Mouse (Mus musculus): ENCODE measurements around the gene Pid1. TPM values are rescaled to one million over a fixed set of nuclear protein-coding genes. Genes with fewer than 3 reads are reported as not detected.

The Pid1 gene
- polyA plus RNA-seq, 1 experiment from 2014 or later: 143 TPM

GRCm38 (mm10) chr1:84285620-84286019 lies 78.4 kb downstream of the Pid1 start:
- WGBS: 85% methylated on average over 7 of the region's 7 CpGs
- no peaks in the 10 kb centered on the region for H3K9me3 ChIP-seq
- no peak overlapping the region for H3K4me2 ChIP-seq
- peaks cover 53% of the 10 kb centered on the region for H3K4me1 ChIP-seq (replicated peaks)
- no peak overlapping the region for H3K9ac ChIP-seq
- no peak overlapping the region for H3K4me3 ChIP-seq
- no peaks in the 10 kb centered on the region for H3K36me3 ChIP-seq
- ATAC-seq (ENCODE audit: low read depth): no peak
- no peak overlapping the region for H3K27ac ChIP-seq (replicated peaks)
- 0 out of 2 replicates have a peak, but pooled peaks cover 6% of the 10 kb centered on the region for H3K27me3 ChIP-seq

- H3K9ac ChIP-seq: peak overlapping the region; percentile 87
- 2% methylated on average over 43 of the region's 53 CpGs for WGBS
- 0 out of 2 replicates have a peak, but pooled peaks cover 6% of the 10 kb centered on the region for H3K27me3 ChIP-seq
- peak overlapping the region; percentile 78 for H3K27ac ChIP-seq (replicated peaks)
- peaks cover 62% of the 10 kb centered on the region for H3K4me1 ChIP-seq (replicated peaks)
- H3K9me3 ChIP-seq: no peaks in the 10 kb centered on the region
- peak; percentile 93 for ATAC-seq (ENCODE audit: low read depth)
- peak overlapping the region; percentile 71 for H3K4me3 ChIP-seq
- peak overlapping the region; percentile 61 for H3K4me2 ChIP-seq
- no peaks in the 10 kb centered on the region for H3K36me3 ChIP-seq
These were observed 79.5 kb downstream of the Pid1 start for GRCm38 (mm10) chr1:84284293-84285068.

GRCm38 (mm10) chr1:84283119-84283518 lies 80.9 kb downstream of the Pid1 start:
- Histone ChIP-seq H3K4me3 (peak overlapping the region; percentile 71), H3K27ac (replicated peaks) (peak overlapping the region; percentile 78; the same call in 1 of the 2 replicates), H3K27me3 (0 out of 2 replicates have a peak, but pooled peaks cover 6% of the 10 kb centered on the region), H3K9me3 (no peaks in the 10 kb centered on the region), H3K36me3 (no peaks in the 10 kb centered on the region), H3K9ac (peak overlapping the region; percentile 87), H3K4me1 (replicated peaks) (peaks cover 71% of the 10 kb centered on the region), H3K4me2 (peak overlapping the region; percentile 61)
- 7% methylated on average over 2 of the region's 2 CpGs for WGBS
- no peak for ATAC-seq (ENCODE audit: low read depth)

- no peak overlapping the region for H3K9ac ChIP-seq
- peaks cover 54% of the 10 kb centered on the region for H3K4me1 ChIP-seq (replicated peaks)
- ATAC-seq (ENCODE audit: low read depth): no peak
- H3K4me2 ChIP-seq: peak overlapping the region; percentile 61
- H3K4me3 ChIP-seq: no peak overlapping the region
- 0 out of 2 replicates have a peak, but pooled peaks cover under 1% of the 10 kb centered on the region for H3K27me3 ChIP-seq
- WGBS: 83% methylated on average over 3 of the region's 3 CpGs
- no peaks in the 10 kb centered on the region for H3K9me3 ChIP-seq
- no peaks in the 10 kb centered on the region for H3K36me3 ChIP-seq
- H3K27ac ChIP-seq (replicated peaks): no peak overlapping the region
These were observed 83.8 kb downstream of the Pid1 start for GRCm38 (mm10) chr1:84280171-84280570.

GRCm38 (mm10) chr1:84278359-84279255 lies 85.4 kb downstream of the Pid1 start:
- no peak overlapping the region for H3K4me2 ChIP-seq
- no peaks in the 10 kb centered on the region for H3K36me3 ChIP-seq
- no peak overlapping the region for H3K27ac ChIP-seq (replicated peaks)
- no peak overlapping the region for H3K4me3 ChIP-seq
- H3K9me3 ChIP-seq: no peaks in the 10 kb centered on the region
- no peak for ATAC-seq (ENCODE audit: low read depth)
- 86% methylated on average over 7 of the region's 7 CpGs for WGBS
- H3K9ac ChIP-seq: no peak overlapping the region
- H3K27me3 ChIP-seq: no peaks in the 10 kb centered on the region
- H3K4me1 ChIP-seq (replicated peaks): peaks cover 47% of the 10 kb centered on the region

GRCm38 (mm10) chr1:84272951-84273350 lies 91.0 kb downstream of the Pid1 start:
- Histone ChIP-seq H3K27me3 (no peaks in the 10 kb centered on the region), H3K9ac (no peak overlapping the region), H3K36me3 (no peaks in the 10 kb centered on the region), H3K9me3 (no peaks in the 10 kb centered on the region), H3K4me1 (replicated peaks) (no peaks in the 10 kb centered on the region), H3K27ac (replicated peaks) (no peak overlapping the region), H3K4me2 (no peak overlapping the region), H3K4me3 (no peak overlapping the region)
- WGBS: 77% methylated on average over 4 of the region's 4 CpGs
- ATAC-seq (ENCODE audit: low read depth): no peak

GRCm38 (mm10) chr1:84271712-84272200 lies 92.2 kb downstream of the Pid1 start:
- H3K4me2 ChIP-seq: no peak overlapping the region

GRCm38 (mm10) chr1:84257656-84258055 lies 106.3 kb downstream of the Pid1 start:
- H3K27me3 ChIP-seq: no peaks in the 10 kb centered on the region
- H3K27ac ChIP-seq (replicated peaks): no peak overlapping the region
- H3K9ac ChIP-seq: no peak overlapping the region
- H3K36me3 ChIP-seq: no peaks in the 10 kb centered on the region
- no peak overlapping the region for H3K4me2 ChIP-seq
- H3K4me3 ChIP-seq: no peak overlapping the region
- H3K4me1 ChIP-seq (replicated peaks): peaks cover 22% of the 10 kb centered on the region
- ATAC-seq (ENCODE audit: low read depth): no peak
- H3K9me3 ChIP-seq: no peaks in the 10 kb centered on the region
- 95% methylated on average over 2 of the region's 2 CpGs for WGBS

More at GRCm38 (mm10) chr1:84271712-84272200, 92.2 kb downstream of the Pid1 start:
- WGBS: 78% methylated on average over 2 of the region's 2 CpGs
- H3K4me1 ChIP-seq (replicated peaks): no peaks in the 10 kb centered on the region
- no peaks in the 10 kb centered on the region for H3K27me3 ChIP-seq
- no peaks in the 10 kb centered on the region for H3K36me3 ChIP-seq
- H3K9ac ChIP-seq: no peak overlapping the region
- H3K4me3 ChIP-seq: no peak overlapping the region
- no peaks in the 10 kb centered on the region for H3K9me3 ChIP-seq
- H3K27ac ChIP-seq (replicated peaks): no peak overlapping the region
- no peak for ATAC-seq (ENCODE audit: low read depth)

- Histone ChIP-seq H3K36me3 (no peaks in the 10 kb centered on the region), H3K4me2 (no peak overlapping the region), H3K4me1 (replicated peaks) (peaks cover 22% of the 10 kb centered on the region), H3K27me3 (no peaks in the 10 kb centered on the region), H3K9me3 (no peaks in the 10 kb centered on the region), H3K9ac (no peak overlapping the region), H3K4me3 (no peak overlapping the region), H3K27ac (replicated peaks) (no peak overlapping the region)
- ATAC-seq (ENCODE audit: low read depth): no peak
- WGBS: 74% methylated on average over 5 of the region's 5 CpGs
These were observed 109.6 kb downstream of the Pid1 start for GRCm38 (mm10) chr1:84254361-84254760.

- Histone ChIP-seq H3K9me3 (no peaks in the 10 kb centered on the region), H3K4me1 (replicated peaks) (peaks cover 22% of the 10 kb centered on the region), H3K27me3 (no peaks in the 10 kb centered on the region), H3K4me3 (no peak overlapping the region), H3K9ac (no peak overlapping the region), H3K4me2 (no peak overlapping the region), H3K27ac (replicated peaks) (no peak overlapping the region), H3K36me3 (no peaks in the 10 kb centered on the region)
- ATAC-seq (ENCODE audit: low read depth): no peak
- WGBS: 20% methylated on average over 3 of the region's 3 CpGs
These were observed 110.1 kb downstream of the Pid1 start for GRCm38 (mm10) chr1:84253838-84254237.

GRCm38 (mm10) chr1:84251205-84251604 lies 112.8 kb downstream of the Pid1 start:
- no peak overlapping the region for H3K4me3 ChIP-seq
- no peak overlapping the region for H3K27ac ChIP-seq (replicated peaks)
- H3K9me3 ChIP-seq: no peaks in the 10 kb centered on the region
- no peak for ATAC-seq (ENCODE audit: low read depth)
- no peaks in the 10 kb centered on the region for H3K36me3 ChIP-seq
- no peaks in the 10 kb centered on the region for H3K27me3 ChIP-seq
- WGBS: 54% methylated on average over 1 of the region's 1 CpGs
- no peak overlapping the region for H3K9ac ChIP-seq
- no peak overlapping the region for H3K4me2 ChIP-seq
- H3K4me1 ChIP-seq (replicated peaks): peaks cover 22% of the 10 kb centered on the region

GRCm38 (mm10) chr1:84250770-84251169 lies 113.2 kb downstream of the Pid1 start:
- 85% methylated on average over 1 of the region's 1 CpGs for WGBS
- no peak overlapping the region for H3K4me3 ChIP-seq
- peaks cover 22% of the 10 kb centered on the region for H3K4me1 ChIP-seq (replicated peaks)
- H3K27ac ChIP-seq (replicated peaks): no peak overlapping the region
- H3K36me3 ChIP-seq: no peaks in the 10 kb centered on the region
- H3K9ac ChIP-seq: no peak overlapping the region
- ATAC-seq (ENCODE audit: low read depth): no peak
- H3K9me3 ChIP-seq: no peaks in the 10 kb centered on the region
- no peaks in the 10 kb centered on the region for H3K27me3 ChIP-seq
- no peak overlapping the region for H3K4me2 ChIP-seq

Data from neural tube, embryonic 13.5 days (tissue).